Mouse (Mus musculus) neural tube, embryonic 13.5 days (tissue): ENCODE measurements around the gene Slc4a5. TPM values are rescaled to one million over a fixed set of nuclear protein-coding genes. Genes with fewer than 3 reads are reported as not detected.
"Not testable (repeated sequence)": the region's sequence is repeated elsewhere in the genome, so short reads cannot be mapped to it uniquely, and the experiment has no call there.

Experiments
- ATAC-seq: fragments of 200-750 bp; cut with Nextera tagmentation; 2 replicates; pipeline ENCODE4 v1.8.0; 2017; ENCODE audit warnings: low read depth, mild to moderate bottlenecking, moderate TSS enrichment, moderate library complexity
- H3K27ac ChIP-seq: fragments of 300-500 bp; sonication (generic); replicated peaks from 2 replicates; pipeline ENCODE4 v1.5.1; 2015; ENCODE audit warnings: moderate library complexity, mild to moderate bottlenecking, inconsistent platforms
- H3K27me3 ChIP-seq: fragments of 300-500 bp; sonication (generic); 2 replicates; pipeline ENCODE4 v1.6.1; 2015; ENCODE audit warnings: mild to moderate bottlenecking, inconsistent platforms
- H3K36me3 ChIP-seq: fragments of 300-500 bp; sonication (generic); 2 replicates; pipeline ENCODE4 v1.6.1; 2015; ENCODE audit warnings: mild to moderate bottlenecking, inconsistent platforms
- H3K4me1 ChIP-seq: fragments of 300-500 bp; sonication (generic); replicated peaks from 2 replicates; pipeline ENCODE4 v1.6.1; 2015; ENCODE audit warnings: inconsistent platforms
- H3K4me2 ChIP-seq: fragments of 300-500 bp; sonication (generic); 2 replicates; pipeline ENCODE4 v1.6.1; 2015; ENCODE audit warnings: inconsistent platforms, mild to moderate bottlenecking, moderate library complexity
- H3K4me3 ChIP-seq: fragments of 300-500 bp; sonication (generic); 2 replicates; pipeline ENCODE4 v1.5.1; 2015; ENCODE audit warnings: mild to moderate bottlenecking, inconsistent platforms
- H3K9ac ChIP-seq: fragments of 300-500 bp; sonication (generic); 2 replicates; pipeline ENCODE4 v1.6.1; 2015; ENCODE audit warnings: moderate library complexity, mild to moderate bottlenecking, inconsistent platforms
- H3K9me3 ChIP-seq: fragments of 300-500 bp; sonication (generic); 2 replicates; pipeline ENCODE4 v1.6.1; 2016; ENCODE audit warnings: inconsistent platforms
- WGBS: fragments of 180-500 bp; shearing (Covaris S2); methylation state at CpG from one replicate; pipeline ENCODE4 v1.1.7; 2015; 5-methylcytosine and 5-hydroxymethylcytosine counted together
- polyA plus RNA-seq: library from polyadenylated mRNA; unstranded; fragments of >200 nt; fragmentation: Nextera tagmentation; extraction: Ambion mirVana; gene quantifications from 2 replicates; pipeline ENCODE4 v1.2.1, GENCODE M21; 2015

The Slc4a5 gene
- polyA plus RNA-seq, 1 experiment from 2014 or later: 0.17 TPM

GRCm38 (mm10) chr6:83345285-83345684, 125.7 kb downstream of the Slc4a5 start:
- not testable (repeated sequence) for H3K27me3 ChIP-seq, H3K27ac ChIP-seq, ATAC-seq, H3K9ac ChIP-seq, H3K4me2 ChIP-seq, H3K4me3 ChIP-seq, H3K9me3 ChIP-seq
- 93% methylated on average over 8 of the region's 8 CpGs for WGBS
- Histone ChIP-seq H3K4me1 (peaks cover 10% of the 10 kb centered on the region), H3K36me3 (peaks cover 33% of the 10 kb centered on the region)

DNA sequence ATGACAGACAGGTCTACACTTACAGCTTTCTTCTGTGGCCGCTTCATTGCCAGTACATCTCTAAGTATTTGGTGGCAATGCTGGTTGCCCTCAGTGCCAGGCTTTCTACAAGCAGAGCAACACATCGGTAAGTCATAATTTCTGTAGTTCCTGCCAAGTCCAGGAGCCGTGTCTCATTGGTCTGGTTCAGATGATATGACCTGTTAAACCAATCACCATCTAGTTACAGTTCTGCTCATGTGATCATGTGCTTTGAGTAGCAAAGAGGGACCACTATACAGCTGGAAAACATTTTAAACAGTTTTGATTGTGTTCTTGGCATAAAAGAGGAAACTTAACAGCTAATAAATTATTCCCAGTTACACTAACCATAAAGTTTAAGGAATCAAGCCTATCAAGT, 128.3 kb downstream of the Slc4a5 start:
- Histone ChIP-seq H3K27ac (no peak overlapping the region), H3K36me3 (peaks cover 12% of the 10 kb centered on the region)
- no peak for ATAC-seq

GRCm38 (mm10) chr6:83348873-83349272, 129.2 kb downstream of the Slc4a5 start, which contains the start of gene Bola3:
TSS of gene Bola3 (plus strand) at chr6:83349147.
- H3K4me1 ChIP-seq: peaks cover 15% of the 10 kb centered on the region
- 29% methylated on average over 6 of the region's 6 CpGs for WGBS
- peak within 1 kb of the TSS; percentile 92 for H3K9ac ChIP-seq
- H3K4me3 ChIP-seq: peak within 1 kb of the TSS; percentile 86
- no peaks in the 10 kb centered on the region for H3K27me3 ChIP-seq
- H3K9me3 ChIP-seq: no peaks in the 10 kb centered on the region
- peak within 1 kb of the TSS; percentile 53 for H3K27ac ChIP-seq
- H3K4me2 ChIP-seq: peak within 1 kb of the TSS; percentile 93
- peaks cover 16% of the 10 kb centered on the region for H3K36me3 ChIP-seq
- ATAC-seq: peak; percentile 37

More for the DNA sequence above, 128.3 kb downstream of the Slc4a5 start:
- Histone ChIP-seq H3K4me2 (no peak overlapping the region), H3K4me1 (peaks cover 15% of the 10 kb centered on the region), H3K9me3 (no peaks in the 10 kb centered on the region), H3K27me3 (no peaks in the 10 kb centered on the region), H3K4me3 (no peak overlapping the region), H3K9ac (no peak overlapping the region)
- 95% methylated on average over 3 of the region's 3 CpGs for WGBS

GRCm38 (mm10) chr6:83349274-83349958, 129.8 kb downstream of the Slc4a5 start:
- H3K4me1 ChIP-seq: peaks cover 15% of the 10 kb centered on the region
- under 1% methylated on average over 52 of the region's 53 CpGs for WGBS
- peak overlapping the region; percentile 86 for H3K4me3 ChIP-seq
- ATAC-seq: peak; percentile 94
- no peaks in the 10 kb centered on the region for H3K27me3 ChIP-seq
- peak overlapping the region; percentile 53 for H3K27ac ChIP-seq
- no peaks in the 10 kb centered on the region for H3K9me3 ChIP-seq
- peak overlapping the region; percentile 92 for H3K9ac ChIP-seq
- peak overlapping the region; percentile 93 for H3K4me2 ChIP-seq
- H3K36me3 ChIP-seq: peaks cover 19% of the 10 kb centered on the region

DNA sequence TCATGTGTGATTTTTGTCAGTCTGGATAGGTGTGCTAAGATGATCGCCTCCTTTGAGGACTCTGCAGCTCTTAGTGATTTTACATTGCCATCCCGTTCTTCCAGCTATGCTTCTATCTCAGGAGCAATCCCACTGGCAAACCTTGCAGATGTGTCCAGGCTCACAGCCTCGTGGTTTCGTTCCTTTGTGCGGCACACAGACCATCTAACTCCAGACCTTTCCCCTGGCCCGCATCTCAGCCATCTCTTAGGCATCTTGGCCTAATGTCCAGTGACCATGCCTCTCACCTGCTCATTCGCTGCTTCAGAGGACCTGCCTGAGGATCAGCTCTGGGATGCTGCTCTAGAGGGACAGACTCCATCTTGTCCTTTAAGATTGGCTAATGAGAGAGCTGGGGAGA, 130.5 kb downstream of the Slc4a5 start:
- H3K9ac ChIP-seq: peak overlapping the region; percentile 92
- WGBS: 83% methylated on average over 7 of the region's 7 CpGs
- no peak for ATAC-seq

DNA sequence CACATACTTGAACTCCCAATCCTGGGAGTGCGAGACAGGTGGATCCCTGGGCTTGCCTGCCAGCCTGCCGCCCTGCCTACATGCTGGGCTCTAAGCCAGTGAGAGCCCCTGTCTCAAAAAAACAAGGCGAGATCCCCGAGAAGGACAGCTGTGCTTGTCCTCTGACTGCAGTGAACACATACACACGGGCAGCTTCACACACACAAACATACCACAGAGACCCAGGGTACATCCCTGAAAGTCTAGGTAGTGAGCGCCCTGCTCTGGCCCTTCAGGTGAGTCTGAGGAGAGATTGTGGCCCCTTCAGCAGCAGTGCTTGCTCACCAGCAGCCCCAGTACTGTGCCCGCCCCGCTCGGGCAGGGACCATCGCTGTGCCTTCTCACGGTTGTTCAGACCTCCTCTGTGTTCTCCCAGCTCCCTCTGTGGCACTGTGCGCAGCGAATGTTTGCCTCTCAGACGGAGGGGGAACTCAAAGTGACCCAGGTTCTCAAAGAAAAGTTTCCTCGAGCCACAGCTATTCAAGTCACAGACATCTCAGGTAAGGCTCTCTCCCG, 131.3 kb downstream of the Slc4a5 start:
- WGBS: 91% methylated on average over 16 of the region's 16 CpGs
- ATAC-seq: no peak
- H3K9ac ChIP-seq: 0 out of 2 replicates have a peak overlapping the region, but pooled peaks have one; percentile 92
- H3K27me3 ChIP-seq: no peaks in the 10 kb centered on the region
- H3K4me2 ChIP-seq: no peak overlapping the region
- H3K4me3 ChIP-seq: no peak overlapping the region
- H3K36me3 ChIP-seq: peaks cover 28% of the 10 kb centered on the region
- no peaks in the 10 kb centered on the region for H3K9me3 ChIP-seq
- H3K4me1 ChIP-seq: peaks cover 15% of the 10 kb centered on the region
- no peak overlapping the region for H3K27ac ChIP-seq

More for the DNA sequence above, 130.5 kb downstream of the Slc4a5 start:
- Histone ChIP-seq H3K27ac (no peak overlapping the region), H3K9me3 (no peaks in the 10 kb centered on the region), H3K27me3 (no peaks in the 10 kb centered on the region), H3K4me1 (peaks cover 15% of the 10 kb centered on the region), H3K4me3 (peak overlapping the region; percentile 86), H3K4me2 (peak overlapping the region; percentile 93), H3K36me3 (peaks cover 27% of the 10 kb centered on the region)

- WGBS: 82% methylated on average over 7 of the region's 7 CpGs
- 0 out of 2 replicates have a peak overlapping the region, but pooled peaks have one; percentile 3 for H3K9ac ChIP-seq
Observed at GRCm38 (mm10) chr6:83351490-83352160, 132.0 kb downstream of the Slc4a5 start.

GRCm38 (mm10) chr6:83352666-83353410, 133.2 kb downstream of the Slc4a5 start:
- Histone ChIP-seq H3K36me3 (peaks cover 33% of the 10 kb centered on the region), H3K9me3 (no peaks in the 10 kb centered on the region), H3K27me3 (no peaks in the 10 kb centered on the region), H3K4me3 (no peak overlapping the region), H3K27ac (no peak overlapping the region), H3K9ac (0 out of 2 replicates have a peak overlapping the region, but pooled peaks have one; percentile 12), H3K4me1 (peaks cover 15% of the 10 kb centered on the region), H3K4me2 (no peak overlapping the region)
- 93% methylated on average over 24 of the region's 24 CpGs for WGBS
- no peak for ATAC-seq

More at GRCm38 (mm10) chr6:83351490-83352160, 132.0 kb downstream of the Slc4a5 start:
- Histone ChIP-seq H3K36me3 (peaks cover 28% of the 10 kb centered on the region), H3K4me1 (peaks cover 15% of the 10 kb centered on the region), H3K4me3 (no peak overlapping the region), H3K27ac (no peak overlapping the region), H3K4me2 (no peak overlapping the region), H3K9me3 (no peaks in the 10 kb centered on the region), H3K27me3 (no peaks in the 10 kb centered on the region)
- ATAC-seq: no peak

Other genes starting within 250 kb of the Slc4a5 start
- 3.6 and 6.1 TPM in 2 replicates for gene Dok1, start 186.4 kb upstream of the Slc4a5 start, polyA plus RNA-seq
- gene Loxl3, start 185.7 kb upstream of the Slc4a5 start, polyA plus RNA-seq: 7.9 and 10.4 TPM in 2 replicates
- gene Aup1, start 165.3 kb upstream of the Slc4a5 start, polyA plus RNA-seq: 169 and 179 TPM in 2 replicates
- gene Htra2, start 164.6 kb upstream of the Slc4a5 start, polyA plus RNA-seq: 70.1 and 72.8 TPM in 2 replicates
- 0.77 and 1.0 TPM in 2 replicates for gene Dqx1, start 162.0 kb upstream of the Slc4a5 start, polyA plus RNA-seq
- 13.3 and 16.1 TPM in 2 replicates for gene Tlx2, start 149.5 kb upstream of the Slc4a5 start, polyA plus RNA-seq
- gene Pcgf1, start 142.0 kb upstream of the Slc4a5 start, polyA plus RNA-seq: 55.2 and 55.4 TPM in 2 replicates
- gene Lbx2, start 133.5 kb upstream of the Slc4a5 start, polyA plus RNA-seq: not detected in 2 replicates
- 3.2 and 4.9 TPM in 2 replicates for gene Ccdc142, start 118.2 kb upstream of the Slc4a5 start, polyA plus RNA-seq
- 4.5 and 5.2 TPM in 2 replicates for gene Gm42688, start 118.2 kb upstream of the Slc4a5 start, polyA plus RNA-seq
- gene Mrpl53, start 110.8 kb upstream of the Slc4a5 start, polyA plus RNA-seq: 133 TPM in 2 replicates
- 26.8 and 29.1 TPM in 2 replicates for gene Mogs, start 104.3 kb upstream of the Slc4a5 start, polyA plus RNA-seq
- gene Wbp1, start 98.3 kb upstream of the Slc4a5 start, polyA plus RNA-seq: 202 and 228 TPM in 2 replicates
- gene Ino80b, start 94.4 kb upstream of the Slc4a5 start, polyA plus RNA-seq: 11.4 and 13.0 TPM in 2 replicates
- gene Rtkn, start 84.4 kb upstream of the Slc4a5 start, polyA plus RNA-seq: 18.9 and 20.7 TPM in 2 replicates
- 14.9 and 16.0 TPM in 2 replicates for gene Wdr54, start 63.4 kb upstream of the Slc4a5 start, polyA plus RNA-seq
- gene 1700003E16Rik, start 63.4 kb upstream of the Slc4a5 start, polyA plus RNA-seq: 2.1 and 3.3 TPM in 2 replicates
- gene Dctn1, start 53.9 kb upstream of the Slc4a5 start, polyA plus RNA-seq: 165 and 176 TPM in 2 replicates
- gene Mthfd2, start 106.1 kb downstream of the Slc4a5 start, polyA plus RNA-seq: 27.6 and 27.8 TPM in 2 replicates
- 29.2 and 32.8 TPM in 2 replicates for gene Mob1a, start 106.2 kb downstream of the Slc4a5 start, polyA plus RNA-seq
- gene Bola3, start 129.3 kb downstream of the Slc4a5 start, polyA plus RNA-seq: 68.5 and 70.4 TPM in 2 replicates
- gene Tet3, start 239.3 kb downstream of the Slc4a5 start, polyA plus RNA-seq: 79.0 and 79.2 TPM in 2 replicates